Mouse (Mus musculus): ENCODE measurements at regions not wholly inside any gene's neighbourhood (a gene's known extent, or its start where the extent isn't known, plus 50 kb on each side); places are given as distances from the start of the nearest gene placed in this dataset.
"Not testable (repeated sequence)": the region's sequence is repeated elsewhere in the genome, so short reads cannot be mapped to it uniquely, and the experiment has no call there.

DNA sequence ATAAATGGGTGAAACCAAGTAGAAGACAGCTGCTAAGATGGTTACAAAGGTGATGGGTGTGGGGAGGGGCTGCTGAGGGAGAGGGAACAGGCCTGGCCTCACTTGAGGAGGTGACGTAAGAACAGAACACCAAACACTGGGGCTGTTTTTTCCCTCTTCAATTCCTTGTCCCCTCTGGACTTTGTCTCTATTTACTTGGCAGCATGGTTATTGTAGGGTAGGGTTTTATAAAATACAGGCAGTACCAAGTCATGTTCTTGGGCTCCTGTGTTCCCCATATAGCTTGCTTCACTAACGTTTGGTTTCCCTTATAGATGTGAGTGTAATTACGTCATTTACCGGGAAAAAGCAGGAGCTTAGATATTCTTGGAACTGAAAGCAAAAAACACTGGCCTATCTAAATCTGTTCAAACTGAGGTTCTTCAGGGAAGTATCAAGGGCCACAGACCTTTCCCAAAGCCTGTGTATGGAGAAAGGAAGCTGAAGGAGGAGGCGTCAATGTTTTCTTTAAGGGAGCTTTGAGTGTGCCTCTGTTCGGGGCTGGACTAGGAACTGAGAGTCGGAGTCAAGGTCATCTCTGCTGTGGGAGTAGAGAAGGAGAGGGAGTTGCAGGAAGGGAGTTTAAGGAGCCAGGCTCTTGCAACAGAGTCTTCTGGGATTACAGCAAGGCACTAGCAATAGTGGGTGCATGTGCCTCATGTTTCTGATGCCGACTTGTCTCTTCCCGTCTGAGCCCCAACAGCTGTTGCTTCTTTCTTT is 85.1 kb upstream of the Atp1b1 start:
- no peak for DNase-seq (ENCODE audit: low spot score in 2 of 2)

DNA sequence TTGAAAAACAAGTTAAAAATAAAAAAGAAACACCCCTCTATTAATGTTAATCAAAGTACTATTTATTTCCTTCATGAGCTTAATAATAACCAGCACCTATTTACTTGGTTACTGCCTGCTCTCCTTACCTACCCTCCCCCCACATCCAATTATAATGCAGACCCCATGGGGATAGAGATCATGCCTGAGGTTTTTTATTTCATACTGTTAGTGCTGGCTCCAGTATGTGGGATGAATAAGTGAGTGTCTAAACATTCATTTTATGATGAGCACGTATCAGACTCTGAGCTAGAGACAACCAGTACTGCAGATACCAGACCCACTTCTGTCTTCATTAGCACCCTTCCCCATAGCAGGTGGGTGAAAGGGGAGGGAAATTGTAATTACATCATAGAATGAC is 83.6 kb upstream of the Atp1b1 start:
- DNase-seq (ENCODE audit: low spot score in 2 of 2), result no peak

DNA sequence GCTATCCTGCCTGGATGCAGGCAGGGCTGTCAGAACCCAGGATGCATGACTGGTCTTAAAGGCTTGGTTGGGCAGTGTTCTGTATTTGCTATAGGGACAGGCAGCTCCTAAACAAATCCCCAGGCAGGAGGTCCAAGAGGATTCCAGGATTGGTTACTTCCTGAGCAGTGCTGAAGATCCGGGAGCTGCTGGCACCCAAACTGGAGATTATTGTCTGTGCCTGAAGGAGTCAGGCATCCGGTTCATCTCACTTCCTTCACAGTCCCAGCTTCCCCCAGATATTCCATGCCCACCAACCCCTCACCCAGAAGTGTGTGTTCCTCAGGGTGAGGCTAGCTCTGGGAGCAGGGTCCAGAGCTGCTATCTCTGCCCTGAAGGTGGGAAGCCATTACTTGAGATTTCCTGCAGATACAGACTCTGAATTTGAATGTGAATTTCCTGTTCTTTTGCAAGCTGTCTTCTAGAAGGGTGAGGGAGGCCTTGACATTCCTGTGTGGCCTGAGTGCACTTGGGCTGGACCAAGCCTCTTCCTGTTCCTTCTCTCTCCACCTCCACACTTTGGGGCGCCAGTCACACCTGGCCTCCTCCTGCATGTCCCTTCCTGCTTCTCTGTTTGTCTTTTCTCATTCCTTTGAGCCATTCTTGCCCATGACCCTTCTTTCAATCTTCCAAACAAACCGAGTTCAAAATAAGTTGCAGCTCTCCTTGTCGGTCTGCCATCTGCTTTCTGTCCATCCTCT is 80.3 kb upstream of the Atp1b1 start:
- no peak for DNase-seq (ENCODE audit: low spot score in 2 of 2)

DNA sequence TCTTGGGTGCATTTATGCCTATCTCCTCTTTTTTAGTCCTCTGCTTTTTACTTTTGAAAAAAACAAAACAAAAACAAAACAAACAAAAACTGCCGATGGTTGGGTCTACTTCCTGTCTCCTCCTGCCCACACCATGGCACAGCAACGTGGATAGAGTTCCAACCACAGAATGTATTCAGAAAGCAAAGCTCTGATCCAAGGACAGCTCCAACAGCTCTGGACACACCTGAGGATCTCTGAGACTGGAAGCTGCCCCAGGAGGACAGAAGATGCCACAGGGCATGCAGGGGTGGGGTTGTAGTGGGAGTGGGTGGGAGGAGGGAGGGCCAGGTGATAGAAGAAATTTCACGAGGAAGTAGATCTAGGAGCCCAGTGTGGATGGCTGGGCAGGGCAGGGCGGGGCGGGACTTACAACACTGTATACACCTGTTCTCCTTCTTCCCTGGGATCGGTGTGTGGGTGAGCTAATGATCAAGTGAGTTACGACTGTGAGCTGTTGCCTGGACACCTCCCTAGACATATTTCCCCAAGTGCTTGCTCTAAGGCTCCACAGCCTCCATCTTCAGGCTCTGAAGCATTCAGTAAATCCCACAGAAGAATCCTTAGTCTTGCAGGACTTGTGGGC is 79.3 kb upstream of the Atp1b1 start:
- no peak for DNase-seq (ENCODE audit: low spot score in 2 of 2)

DNA sequence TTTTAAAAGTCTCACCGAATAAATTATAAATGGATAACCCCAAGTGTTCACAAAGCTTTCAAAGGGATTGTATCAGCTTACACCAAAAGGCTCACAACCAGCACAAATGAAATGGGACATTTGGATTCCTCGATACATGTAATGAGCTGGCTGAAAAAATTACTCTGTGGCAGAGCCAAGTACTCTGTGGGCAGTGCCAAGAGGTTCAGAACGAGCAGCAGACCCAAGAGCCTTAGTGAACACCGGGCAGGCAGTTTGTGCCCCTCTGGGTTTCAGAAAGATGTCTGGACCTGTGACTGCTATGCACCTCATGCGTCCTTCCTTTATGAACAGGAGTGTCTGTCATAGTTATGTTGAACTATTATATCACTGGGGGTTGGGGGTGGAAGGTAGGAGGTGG is 74.0 kb upstream of the Atp1b1 start:
- DNase-seq (ENCODE audit: low spot score in 2 of 2), result no peak

DNA sequence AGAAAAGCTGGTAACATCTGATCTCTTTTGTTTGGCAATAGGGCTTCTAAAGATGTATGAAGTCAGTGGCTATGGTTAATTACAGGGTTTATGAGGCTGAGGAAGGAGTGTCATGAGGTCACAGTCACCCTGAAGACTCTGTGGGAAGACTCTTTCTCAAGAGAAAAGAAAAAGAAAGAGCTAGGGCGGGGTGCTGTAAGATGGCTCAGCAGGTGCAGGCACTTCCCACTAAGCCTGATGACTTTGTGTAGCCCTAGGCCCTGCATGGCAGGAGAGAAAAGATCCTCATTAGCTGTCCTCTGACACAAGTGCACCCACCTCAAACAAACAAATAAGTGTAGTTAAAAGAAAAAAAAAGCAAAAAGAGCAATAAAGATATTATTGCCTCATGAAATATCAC is 73.6 kb upstream of the Atp1b1 start:
- DNase-seq (ENCODE audit: low spot score in 2 of 2), result no peak

- no peak for DNase-seq (ENCODE audit: low spot score in 2 of 2)
Measured at GRCm38 (mm10) chr1:164526748-164527147, 68.6 kb upstream of the Atp1b1 start.

DNA sequence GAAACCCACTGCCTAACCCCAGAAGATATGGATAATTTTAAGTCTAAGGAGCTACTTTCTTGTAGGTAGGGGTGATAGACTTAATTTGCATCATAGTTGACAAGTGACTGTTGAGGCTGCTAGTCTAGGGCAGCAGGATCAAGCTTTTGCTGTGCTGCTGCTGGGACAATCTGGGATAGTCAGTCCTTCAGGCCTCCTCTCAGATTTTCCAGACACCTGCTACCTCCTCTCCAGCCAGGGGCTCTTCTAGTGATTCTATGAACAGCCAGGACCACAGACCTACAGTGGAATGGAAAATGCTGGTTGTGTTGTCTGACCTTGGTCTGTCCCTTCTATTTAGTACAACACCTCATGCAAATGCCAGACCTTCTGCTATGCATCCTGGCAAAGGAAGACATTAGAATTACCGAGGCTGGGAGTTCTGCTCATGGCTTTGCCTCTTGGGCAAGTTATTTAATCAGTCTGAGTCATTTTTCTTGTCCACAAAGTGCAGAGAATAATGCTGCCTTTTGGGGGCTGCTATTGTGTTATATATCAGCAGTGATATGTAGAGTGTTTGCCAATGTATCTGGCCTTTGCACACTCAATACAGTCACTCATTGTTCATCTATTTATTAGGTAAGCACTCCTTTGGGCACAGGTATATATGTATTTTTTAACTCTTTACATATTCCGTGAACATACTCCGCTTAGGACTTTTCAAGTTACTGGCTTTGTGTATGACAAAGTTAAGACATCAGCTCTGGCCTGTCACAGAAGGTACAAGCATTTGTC is 64.4 kb upstream of the Atp1b1 start:
- no peak for DNase-seq (ENCODE audit: low spot score in 2 of 2)

DNA sequence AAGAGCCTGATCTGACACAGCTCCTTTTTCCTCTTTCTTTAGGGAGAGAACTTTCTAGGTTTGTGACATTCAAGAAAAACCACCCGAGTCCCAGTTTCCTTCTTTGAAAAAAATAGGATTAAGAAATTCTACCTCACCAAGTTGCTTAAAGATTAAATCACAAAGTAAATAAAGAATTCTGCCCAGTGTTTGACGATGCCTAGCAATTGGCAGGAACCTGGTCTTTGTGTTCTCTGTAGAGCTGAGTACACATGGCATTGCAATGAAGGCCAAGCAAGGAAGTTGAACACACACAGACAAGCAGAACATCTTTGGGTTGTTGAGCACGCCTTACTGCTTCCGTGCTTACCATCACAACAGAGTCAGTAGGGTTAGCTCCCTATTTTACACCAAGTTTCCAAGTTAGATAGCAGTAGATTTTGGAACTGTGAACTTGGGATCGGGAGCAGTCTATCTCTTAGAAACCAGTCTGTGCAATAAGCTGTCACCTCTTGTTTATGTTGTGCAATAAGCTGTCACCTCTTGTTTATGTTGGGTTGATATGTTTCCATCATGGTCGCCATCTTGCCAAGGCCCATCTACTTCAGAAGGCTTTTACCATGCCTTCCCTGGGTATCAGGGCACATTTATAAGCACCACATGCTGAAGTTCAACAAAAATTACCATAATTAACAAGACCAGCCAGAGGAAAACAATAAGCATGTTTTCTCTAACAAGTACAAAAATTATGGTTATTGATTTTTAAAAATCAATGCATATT is 63.4 kb upstream of the Atp1b1 start:
- no peak for DNase-seq (ENCODE audit: low spot score in 2 of 2)

- no peak for DNase-seq (ENCODE audit: low spot score in 2 of 2)
Measured at GRCm38 (mm10) chr1:164518866-164519265, 60.7 kb upstream of the Atp1b1 start.

GRCm38 (mm10) chr1:164518308-164518707 is 60.2 kb upstream of the Atp1b1 start:
- no peak for DNase-seq (ENCODE audit: low spot score in 2 of 2)

DNA sequence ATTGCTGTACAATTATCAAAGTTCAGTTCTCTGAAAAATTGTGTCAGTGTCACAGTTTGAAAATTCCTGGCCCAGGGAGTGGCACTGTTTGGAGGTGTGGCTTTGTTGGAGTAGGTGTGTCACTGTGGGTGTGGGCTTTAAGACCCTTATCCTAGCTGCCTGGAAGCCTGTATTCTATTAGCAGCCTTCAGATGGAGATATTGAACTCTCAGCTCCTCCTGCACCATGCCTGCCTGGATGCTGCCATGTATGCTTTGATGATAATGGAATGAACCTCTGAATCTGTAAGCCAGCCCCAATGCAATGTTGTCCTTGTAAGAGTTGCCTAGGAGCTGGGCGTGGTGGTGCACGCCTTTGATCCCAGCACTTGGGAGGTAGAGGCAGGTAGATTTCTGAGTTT is 59.2 kb upstream of the Atp1b1 start:
- DNase-seq (ENCODE audit: low spot score in 2 of 2), result not testable (repeated sequence)

DNA sequence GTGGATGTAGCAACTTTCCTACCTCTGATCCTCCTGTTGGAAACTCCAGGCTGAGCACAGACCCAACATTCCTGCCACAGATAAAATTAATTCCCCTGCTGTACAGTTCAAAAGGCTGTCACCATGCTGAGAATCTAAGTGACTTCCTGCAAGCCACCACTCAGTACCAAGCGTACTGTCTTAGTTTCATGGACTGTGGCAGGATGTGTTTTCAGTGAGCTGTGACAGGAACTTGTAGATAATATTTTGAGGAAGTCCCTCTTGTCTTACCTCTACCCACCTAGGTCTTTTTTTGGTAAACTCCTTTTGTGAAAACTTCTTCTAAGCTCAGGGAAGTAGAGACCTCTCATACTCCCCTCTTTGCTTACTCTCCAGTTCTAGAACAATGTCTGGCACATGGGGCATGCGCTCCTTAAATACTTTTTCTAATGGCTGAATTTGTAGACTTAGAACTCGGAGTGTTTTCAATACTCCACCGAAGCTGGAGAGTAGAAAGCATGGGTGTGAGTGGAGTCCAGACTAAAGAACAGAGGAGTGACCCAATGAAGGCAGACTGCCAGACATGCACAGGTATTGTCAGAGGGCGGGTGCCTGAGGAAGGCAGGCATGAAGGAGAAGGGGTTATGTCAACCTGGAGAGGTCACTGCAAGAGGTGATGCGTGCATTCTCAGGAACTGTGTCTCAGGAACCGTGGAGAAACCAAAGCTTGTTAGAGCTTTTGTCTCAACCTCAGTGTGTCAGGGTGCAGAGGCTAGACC is 53.7 kb upstream of the Atp1b1 start:
- no peak for DNase-seq (ENCODE audit: low spot score in 2 of 2)

DNA sequence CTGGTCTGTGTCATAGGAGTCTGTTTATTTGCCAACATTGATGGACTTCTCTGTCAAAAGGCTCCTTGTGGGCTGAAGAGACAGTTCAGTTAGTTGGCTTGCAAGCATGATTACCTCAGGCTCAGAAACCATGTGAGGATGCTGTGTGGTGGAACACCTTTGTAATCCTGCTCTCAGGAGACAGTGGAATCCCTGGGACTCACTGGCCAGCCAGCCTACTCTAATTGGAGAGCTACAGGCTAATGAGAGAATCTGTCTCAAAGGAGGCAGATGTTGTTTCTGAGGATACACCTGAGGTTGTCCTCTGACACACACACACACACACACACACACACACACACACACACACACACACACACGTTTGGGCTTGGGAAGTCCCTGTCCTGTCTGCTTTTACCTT is 51.1 kb upstream of the Atp1b1 start:
- no peak for DNase-seq (ENCODE audit: low spot score in 2 of 2)

- DNase-seq (ENCODE audit: low spot score in 2 of 2), result no peak
Measured at GRCm38 (mm10) chr1:164508556-164508955, 50.4 kb upstream of the Atp1b1 start.

DNA sequence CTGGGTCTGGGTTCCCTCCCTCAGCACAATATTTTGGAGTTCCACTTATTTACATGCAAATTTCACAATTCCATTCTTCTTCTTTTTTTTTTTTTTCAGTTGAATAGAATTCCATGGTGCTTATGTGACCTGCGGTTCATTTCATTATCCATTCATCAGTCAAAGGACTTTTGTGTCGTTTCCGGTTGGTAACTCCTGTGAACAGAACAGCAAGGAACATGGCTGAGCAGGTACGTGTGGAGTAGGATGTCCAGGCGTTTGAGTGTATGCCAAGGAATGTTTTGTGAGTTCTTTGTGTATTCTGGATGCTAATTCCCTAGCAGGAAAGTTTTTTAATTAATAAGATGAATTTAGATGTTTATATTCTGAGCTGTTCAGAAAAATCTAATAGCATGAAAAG is 50.0 kb upstream of the Atp1b1 start:
- DNase-seq (ENCODE audit: low spot score in 2 of 2), result no peak
